Mouse (Mus musculus) R1 (cell line): ENCODE measurements around the gene 1700092M07Rik.
A peak's percentile ranks its signal among the peaks of the same experiment; 100 is the strongest.

Experiments
- DNase-seq: peaks from one replicate; pipeline ENCODE4 v3.0.0-alpha.2; 2018; ENCODE audit warnings: low read depth, low spot score

Gene 1700092M07Rik

DNA sequence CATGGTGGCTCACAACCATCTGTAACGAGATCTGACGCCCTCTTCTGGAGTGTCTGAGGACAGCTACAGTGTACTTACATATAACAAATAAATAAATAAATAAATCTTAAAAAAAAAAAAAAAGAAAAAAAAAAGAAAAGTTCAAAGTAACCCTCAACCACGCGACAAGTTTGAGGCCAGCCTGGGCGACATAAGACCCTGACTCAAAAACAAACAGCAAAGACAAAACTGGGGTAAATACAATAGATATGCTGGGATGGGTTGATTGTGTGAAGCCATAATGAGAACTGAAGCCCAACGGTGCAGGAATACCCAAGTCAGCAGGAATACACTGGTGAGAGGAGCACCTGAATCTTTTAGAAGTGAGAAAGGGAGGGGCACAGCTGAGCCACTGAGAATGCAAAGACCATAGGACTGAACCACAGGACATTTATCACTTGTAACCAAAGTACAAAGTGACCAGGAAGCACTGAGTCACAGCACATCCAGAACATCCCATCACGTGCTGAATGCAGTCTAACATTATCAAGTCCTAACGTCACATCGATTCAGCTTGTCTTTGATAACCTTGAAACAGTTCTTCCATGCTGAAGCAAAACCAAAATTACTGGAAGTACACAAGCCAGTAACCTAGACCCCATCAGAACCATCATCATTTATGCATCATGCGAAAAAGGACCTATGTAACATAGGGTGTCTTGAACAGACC is 23.6 kb upstream of the 1700092M07Rik start:
- DNase-seq, result peak; percentile 77

DNA sequence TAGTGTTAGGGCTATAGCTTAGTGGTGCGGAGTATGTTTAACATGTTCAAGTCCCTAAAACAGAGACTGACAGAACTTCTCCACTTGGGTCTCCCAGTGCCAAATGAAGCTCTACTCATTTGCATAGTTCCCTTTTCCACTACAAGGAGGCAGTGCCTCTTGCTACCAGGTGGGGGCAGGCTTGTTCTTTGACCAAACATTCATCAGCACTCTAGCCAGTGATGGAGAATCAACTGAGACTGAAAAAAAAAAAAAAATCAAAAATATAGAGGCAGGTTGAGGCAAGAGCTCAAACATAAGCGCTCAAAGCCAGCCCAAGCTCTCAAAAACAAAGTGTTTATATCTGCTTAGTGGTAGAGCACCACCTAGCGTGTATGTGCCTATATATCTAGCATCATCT is 22.2 kb upstream of the 1700092M07Rik start:
- peak; percentile 84 for DNase-seq

DNA sequence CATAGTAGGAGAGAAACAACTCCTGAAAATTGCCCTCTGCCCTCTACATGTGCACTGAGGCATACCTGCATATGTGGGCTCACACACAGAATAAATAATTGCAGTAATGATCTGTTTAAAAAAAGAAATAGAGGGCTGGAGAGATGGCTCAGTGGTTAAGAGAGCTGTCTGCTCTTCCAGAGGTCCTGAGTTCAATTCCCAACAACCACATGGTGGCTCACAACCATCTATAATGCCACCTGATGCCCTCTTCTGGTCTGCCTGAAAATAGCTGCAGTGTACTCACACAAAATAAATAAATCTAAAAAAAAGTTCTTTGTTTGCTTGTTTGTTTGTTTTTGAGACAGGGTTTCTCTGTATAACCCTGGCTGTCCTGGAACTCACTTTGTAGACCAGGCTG is 21.5 kb upstream of the 1700092M07Rik start:
- peak; percentile 52 for DNase-seq

DNA sequence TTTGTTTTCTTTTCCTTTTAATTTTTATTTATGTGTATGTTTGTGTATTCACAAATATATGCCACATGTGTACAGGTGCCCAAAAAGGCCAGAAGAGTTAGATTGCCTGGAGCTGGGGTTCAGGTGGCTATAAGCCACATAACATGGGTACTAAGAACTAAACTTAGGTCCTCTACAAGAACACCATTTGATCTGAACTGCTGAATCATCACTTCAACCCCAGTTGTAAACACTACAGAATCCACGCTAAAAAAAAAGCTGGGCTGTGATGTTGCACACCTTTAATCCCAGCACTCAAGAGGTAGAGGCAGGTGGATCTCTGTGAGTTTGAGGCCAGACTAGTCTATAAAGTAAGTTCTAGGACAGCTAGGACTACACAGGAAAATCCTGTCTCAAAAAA is 19.1 kb upstream of the 1700092M07Rik start:
- DNase-seq, result peak; percentile 17

GRCm38 (mm10) chr19:8722021-8722420 is 18.5 kb upstream of the 1700092M07Rik start:
- DNase-seq, result no peak

DNA sequence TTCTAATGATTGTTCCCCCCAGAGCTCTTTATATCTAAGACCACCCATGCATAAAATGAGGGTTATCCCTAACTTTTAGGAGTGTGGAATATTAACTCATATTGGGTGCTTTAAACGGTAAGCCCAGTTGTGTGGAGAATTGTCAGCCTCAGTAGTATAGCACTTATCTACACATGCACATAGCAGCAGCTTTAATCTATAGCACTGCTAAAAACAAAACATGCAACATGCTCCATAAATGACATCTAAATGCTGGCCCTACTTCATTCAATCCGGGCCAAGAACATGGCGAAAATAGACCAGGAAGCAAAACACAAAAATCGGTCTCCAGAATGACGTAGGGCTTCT is 18.0 kb upstream of the 1700092M07Rik start:
- DNase-seq, result no peak

- peak; percentile 99 for DNase-seq
Measured at GRCm38 (mm10) chr19:8722907-8723573, 17.5 kb upstream of the 1700092M07Rik start, which contains the start of gene Slc3a2. Gene Slc3a2 (minus strand): TSS chr19:8723369.

DNA sequence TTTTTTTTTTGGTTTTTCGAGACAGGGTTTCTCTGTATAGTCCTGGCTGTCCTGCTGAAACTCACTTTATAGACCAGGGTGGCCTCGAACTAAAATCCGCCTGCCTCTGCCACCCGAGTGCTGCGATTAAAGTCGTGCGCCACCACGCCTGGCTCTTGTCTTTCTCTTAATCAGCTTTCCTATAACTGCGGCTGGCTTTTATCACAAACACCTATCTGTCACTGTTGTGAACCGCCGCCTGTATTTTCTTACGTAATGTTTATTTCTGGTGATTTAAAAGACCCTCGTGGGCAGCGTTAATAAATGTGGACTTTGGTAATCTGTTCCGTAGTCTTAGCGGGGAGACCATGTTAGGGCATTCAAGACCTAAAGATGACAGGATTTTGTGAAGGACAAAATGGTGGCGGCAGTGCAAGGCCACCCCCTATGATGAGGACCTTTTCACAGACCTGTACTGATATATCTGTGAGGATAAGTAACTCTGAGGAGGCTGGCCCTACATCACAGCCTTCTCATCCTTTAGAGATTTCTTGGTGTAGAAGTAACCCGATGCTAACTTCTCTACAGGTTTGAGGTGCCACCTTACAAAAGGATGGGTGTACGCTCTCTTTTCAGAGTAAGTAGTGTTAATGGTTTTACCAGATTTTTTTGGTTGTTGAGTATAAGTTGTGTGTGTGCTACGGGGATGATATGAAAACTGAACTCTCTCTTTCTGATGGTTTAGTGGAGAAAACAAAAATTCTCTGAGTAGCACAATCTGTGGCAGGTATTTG is 16.8 kb upstream of the 1700092M07Rik start:
- peak; percentile 46 for DNase-seq

DNA sequence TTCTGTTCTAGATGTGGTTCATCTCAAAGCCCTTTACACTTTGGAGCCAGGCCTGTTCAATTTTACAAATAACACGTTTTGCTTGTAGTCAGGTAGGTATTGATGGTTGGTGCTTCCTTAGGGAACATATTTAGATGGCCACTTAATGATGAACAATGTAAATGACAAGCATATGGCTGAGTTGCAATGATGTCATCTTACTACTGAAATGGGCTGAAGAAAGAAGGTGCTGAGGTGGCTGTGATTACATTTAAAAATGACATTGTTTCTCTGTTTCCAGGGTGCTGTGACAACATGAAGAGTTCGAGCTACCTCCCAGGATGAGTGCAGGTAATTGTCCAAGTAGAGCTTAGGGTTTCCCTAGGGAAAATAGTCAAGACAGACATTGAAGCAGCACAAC is 16.1 kb upstream of the 1700092M07Rik start:
- DNase-seq, result peak; percentile 22

- peak; percentile 11 for DNase-seq
Measured at GRCm38 (mm10) chr19:8725081-8725613, 15.4 kb upstream of the 1700092M07Rik start.

GRCm38 (mm10) chr19:8726609-8727390 is 13.7 kb upstream of the 1700092M07Rik start:
- peak; percentile 51 for DNase-seq

DNA sequence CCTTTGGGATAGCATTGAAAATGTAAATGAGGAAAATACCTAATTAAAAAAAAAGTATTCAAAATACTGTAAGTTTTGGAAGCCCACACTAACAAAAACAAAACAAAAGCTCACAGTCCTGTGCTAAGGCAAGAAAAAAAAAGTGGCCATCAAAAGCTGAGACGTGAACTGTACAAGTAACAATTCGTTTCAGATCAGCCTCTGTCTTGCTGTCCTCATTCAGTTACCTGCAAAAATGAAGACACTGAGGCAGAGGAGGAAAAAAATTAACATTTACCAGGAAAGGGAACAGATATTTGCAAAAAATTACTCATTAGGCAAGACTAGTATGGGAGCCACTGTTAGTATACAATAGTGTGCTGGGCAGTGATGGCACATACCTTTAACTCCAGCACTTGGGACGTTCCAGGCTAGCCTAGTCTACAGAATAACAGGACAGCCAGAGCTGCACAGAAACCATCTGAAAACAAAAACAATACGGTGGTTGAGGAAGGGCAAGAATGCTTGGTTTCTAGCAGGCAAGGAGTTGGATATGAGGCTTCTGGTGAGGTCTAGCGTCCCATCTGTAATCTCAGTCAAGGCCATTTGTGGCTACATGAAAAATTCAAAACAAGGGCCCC is 12.9 kb upstream of the 1700092M07Rik start:
- peak; percentile 82 for DNase-seq

DNA sequence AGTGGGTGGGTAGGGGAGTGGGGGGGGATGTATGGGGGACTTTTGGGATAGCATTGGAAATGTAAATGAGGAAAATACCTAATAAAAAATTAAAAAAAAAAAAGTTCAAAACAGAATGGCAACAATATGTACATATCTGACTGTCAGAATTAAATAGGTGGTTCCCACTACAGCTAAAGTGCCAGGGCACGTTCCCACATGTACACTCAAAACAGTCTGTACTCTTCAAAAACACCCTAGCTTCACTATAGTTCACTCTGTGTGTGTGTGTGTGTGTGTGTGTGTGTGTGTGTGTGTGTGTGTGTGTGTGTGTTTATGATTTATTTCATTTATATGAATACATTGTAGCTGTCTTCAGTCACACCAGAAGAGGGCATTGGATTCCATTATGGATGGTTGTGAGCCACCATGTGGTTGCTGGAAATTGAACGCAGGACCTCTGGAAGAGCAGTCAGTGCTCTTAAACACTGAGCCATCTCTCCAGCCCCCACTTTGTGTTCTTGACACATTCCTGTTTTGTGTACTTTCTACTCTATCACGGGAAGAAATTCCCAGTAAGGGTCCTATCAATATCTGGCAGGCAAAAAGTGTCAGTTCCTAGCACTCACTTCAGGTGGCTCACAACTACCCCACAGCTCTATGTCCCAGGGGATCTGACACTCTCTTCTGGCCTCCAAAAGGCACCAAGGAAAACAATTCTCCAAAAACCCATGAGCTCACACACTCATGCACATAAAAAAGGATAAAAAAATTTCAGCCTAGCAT is 12.0 kb upstream of the 1700092M07Rik start:
- DNase-seq, result peak; percentile 33

- DNase-seq, result no peak
Measured at GRCm38 (mm10) chr19:8734334-8734733, 6.2 kb upstream of the 1700092M07Rik start.

DNA sequence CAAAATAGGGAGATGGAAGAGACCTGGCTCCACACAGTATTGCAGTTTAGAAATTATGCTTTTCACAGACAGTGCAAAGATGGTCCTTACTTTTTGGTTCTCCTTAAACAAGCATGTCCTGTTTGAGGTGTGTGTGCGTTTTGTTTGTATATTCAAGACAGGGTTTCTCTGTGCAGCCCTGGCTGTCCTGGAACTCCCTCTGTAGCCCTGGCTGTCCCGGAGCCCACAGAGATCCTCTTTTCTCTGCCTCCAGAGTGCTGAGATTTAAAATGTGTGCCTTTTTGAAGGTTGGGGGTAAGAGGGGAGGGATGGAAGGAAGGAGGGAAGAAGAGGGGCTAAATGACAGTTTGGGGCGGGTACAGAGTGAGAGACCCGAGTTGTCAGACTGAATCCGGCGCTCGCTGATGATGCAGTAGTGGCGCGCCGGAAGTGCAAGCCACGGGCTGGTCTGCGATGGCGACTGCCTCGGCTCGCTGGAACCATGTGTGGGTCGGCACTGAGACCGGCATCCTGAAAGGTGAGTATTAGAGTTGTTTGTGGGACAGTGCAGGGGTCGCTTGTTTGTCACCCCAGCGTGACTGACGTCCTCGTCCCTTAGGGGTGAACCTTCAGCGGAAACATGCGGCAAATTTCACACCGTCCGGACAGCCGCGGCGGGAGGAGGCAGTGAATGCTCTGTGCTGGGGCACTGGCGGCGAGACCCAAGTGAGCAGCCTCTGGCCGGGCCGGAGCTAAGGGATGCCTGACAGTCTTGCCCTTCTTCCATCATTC is 4.9 kb upstream of the 1700092M07Rik start, which contains the start of gene Wdr74:
Wdr74 (plus strand) TSS at position 439 of the 771 bp plus-strand sequence.
- DNase-seq, result peak; percentile 93

- DNase-seq, result peak; percentile 85
Measured at GRCm38 (mm10) chr19:8736160-8736467, 4.4 kb upstream of the 1700092M07Rik start.

GRCm38 (mm10) chr19:8738911-8739310 is 1.6 kb upstream of the 1700092M07Rik start:
- no peak for DNase-seq

DNA sequence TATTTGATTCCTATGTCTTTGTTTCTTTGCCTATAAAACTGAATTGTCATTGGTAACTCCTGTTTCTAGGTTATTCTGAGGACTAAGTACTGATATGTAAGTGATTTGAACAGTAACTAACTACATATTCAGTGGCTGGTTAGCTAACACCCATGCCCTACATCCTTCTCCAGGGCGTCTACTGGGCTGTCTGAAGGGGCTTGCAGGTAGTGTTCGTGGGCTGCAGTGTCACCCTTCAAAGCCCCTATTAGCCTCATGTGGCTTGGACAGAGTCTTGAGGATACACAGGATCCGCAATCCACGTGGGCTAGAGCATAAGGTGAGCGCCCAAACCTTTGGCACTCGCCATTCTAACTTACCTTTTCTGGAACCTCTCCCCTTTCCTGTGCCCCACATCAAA is 872 bp upstream of the 1700092M07Rik start:
- no peak for DNase-seq

DNA sequence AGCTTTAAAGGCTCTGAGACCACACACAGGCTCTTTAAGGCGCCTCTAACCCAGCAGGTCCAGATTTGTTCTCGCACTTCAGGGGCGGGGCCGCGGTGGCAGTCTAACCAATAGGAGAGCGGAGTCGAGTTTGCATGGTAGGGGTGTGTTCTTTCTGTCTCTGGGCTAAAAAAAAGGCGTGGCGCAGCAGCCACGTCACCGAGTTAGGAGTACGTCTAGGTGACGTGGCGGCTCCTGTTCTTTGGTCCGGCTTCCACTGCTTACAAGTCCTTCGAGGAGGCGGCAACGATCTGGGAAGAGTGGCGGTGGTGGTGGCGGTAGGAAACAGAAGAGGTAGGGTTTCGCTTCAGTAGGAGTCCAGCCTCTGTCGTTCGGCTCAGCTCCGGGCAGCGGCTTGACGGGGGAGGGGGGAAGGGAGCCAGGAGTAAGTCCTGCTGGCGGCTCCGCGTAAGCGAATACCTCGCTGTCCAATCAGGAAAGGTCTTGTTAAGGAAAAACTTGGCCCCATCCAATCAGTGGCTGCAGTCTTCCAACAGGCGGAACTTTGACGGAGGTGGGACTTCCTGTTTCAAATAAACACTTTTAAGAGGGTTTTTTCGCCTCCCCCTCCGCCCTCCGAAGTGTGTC is 838 bp downstream of the 1700092M07Rik start, which contains the start of gene Stx5a:
Stx5a (plus strand) TSS at position 171 of the 627 bp plus-strand sequence.
- DNase-seq, result peak; percentile 99
